Mouse (Mus musculus) MEL (cell line): ENCODE measurements at regions not wholly inside any gene's neighbourhood (a gene's known extent, or its start where the extent isn't known, plus 50 kb on each side); places are given as distances from the start of the nearest gene placed in this dataset.
A peak's percentile ranks its signal among the peaks of the same experiment; 100 is the strongest.

Experiments used
- DNase-seq: peaks from one replicate; pipeline ENCODE4 v3.0.0; 2011; ENCODE audit warnings: low read depth, low spot score
- H3K27ac ChIP-seq: 2 replicates; pipeline ENCODE4 v1.5.1; 2012; ENCODE audit warnings: low read depth, mild to moderate bottlenecking, control low read depth, low read length, moderate library complexity; ENCODE audit not compliant: control insufficient read depth
- H3K27me3 ChIP-seq, 2 experiments: fragments of 150-350 bp in 1 of 2; sonication (generic) in 1 of 2; 2 replicates each; pipeline ENCODE4 v1.6.1; 2012; ENCODE audit warnings: low read length in 2 of 2, mild to moderate bottlenecking in 2 of 2, improper control_type of control experiment in 1 of 2, moderate library complexity in 1 of 2; ENCODE audit not compliant: insufficient read depth in 2 of 2, control insufficient read depth in 1 of 2
- H3K36me3 ChIP-seq, 2 experiments: 2 replicates each; pipeline ENCODE4 v1.6.1; 2012 to 2014; ENCODE audit warnings: low read length in 2 of 2, improper control_type of control experiment in 1 of 2, inconsistent platforms in 1 of 2, mild to moderate bottlenecking in 1 of 2; ENCODE audit not compliant: insufficient read depth in 2 of 2, control insufficient read depth in 1 of 2
- H3K4me1 ChIP-seq, 2 experiments: fragments of 150-350 bp in 1 of 2; sonication (generic) in 1 of 2; 2 replicates each; pipeline ENCODE4 v1.6.1; 2012; ENCODE audit warnings: low read length in 2 of 2, improper control_type of control experiment in 1 of 2, mild to moderate bottlenecking in 1 of 2; ENCODE audit not compliant: insufficient read depth in 2 of 2, control insufficient read depth in 1 of 2
- H3K4me3 ChIP-seq, 2 experiments: fragments of 150-350 bp in 1 of 2; sonication (generic) in 1 of 2; 2 replicates each; pipeline ENCODE4 v1.5.1; 2012; ENCODE audit warnings: low read depth in 2 of 2, low read length in 2 of 2, mild to moderate bottlenecking in 2 of 2, moderate library complexity in 2 of 2, control low read depth in 1 of 2, improper control_type of control experiment in 1 of 2; ENCODE audit not compliant: control insufficient read depth in 1 of 2, insufficient read depth in 1 of 2
- H3K79me2 ChIP-seq: 2 replicates; pipeline ENCODE4 v1.6.1; 2012; ENCODE audit warnings: mild to moderate bottlenecking, low read length, moderate library complexity; ENCODE audit not compliant: control insufficient read depth, poor library complexity, insufficient read depth
- H3K9ac ChIP-seq: 2 replicates; pipeline ENCODE4 v1.6.1; 2012; ENCODE audit warnings: low read depth, mild to moderate bottlenecking, control low read depth, low read length, moderate library complexity; ENCODE audit not compliant: control insufficient read depth, poor library complexity, severe bottlenecking
- H3K9me3 ChIP-seq: fragments of 150-350 bp; sonication (generic); replicated peaks from 2 replicates; pipeline ENCODE4 v1.6.1; 2012; ENCODE audit warnings: mild to moderate bottlenecking, low read length, improper control_type of control experiment, moderate library complexity; ENCODE audit not compliant: insufficient read depth
- BHLHE40 ChIP-seq: IDR thresholded peaks from 2 replicates; pipeline ENCODE4 v1.6.1; 2012; ENCODE audit warnings: low read depth, mild to moderate bottlenecking, inconsistent platforms, low read length, improper control_type of control experiment, borderline replicate concordance
- CHD2 ChIP-seq: IDR thresholded peaks from 2 replicates; pipeline ENCODE4 v1.6.1; 2011; ENCODE audit warnings: low read length, improper control_type of control experiment
- CTCF ChIP-seq, 3 experiments: IDR thresholded peaks in 2 of 3; conservative IDR thresholded peaks in 1 of 3; 2 replicates each; pipeline ENCODE4 v1.5.1; 2011 to 2012; ENCODE audit warnings: low read length in 3 of 3, low read depth in 2 of 3, mild to moderate bottlenecking in 2 of 3, improper control_type of control experiment in 1 of 3, inconsistent platforms in 1 of 3, mixed read lengths in 1 of 3, moderate library complexity in 1 of 3; ENCODE audit not compliant: control insufficient read depth in 1 of 3, insufficient read depth in 1 of 3, poor library complexity in 1 of 3, severe bottlenecking in 1 of 3
- ELF1 ChIP-seq: IDR thresholded peaks from 2 replicates; pipeline ENCODE4 v1.6.1; 2014; ENCODE audit warnings: low read depth, mild to moderate bottlenecking, inconsistent platforms, low read length, improper control_type of control experiment, moderate library complexity
- EP300 ChIP-seq, 2 experiments: IDR thresholded peaks; 2 replicates each; pipeline ENCODE4 v1.6.1; 2011; ENCODE audit warnings: improper control_type of control experiment in 2 of 2, low read length in 2 of 2, low read depth in 1 of 2, mild to moderate bottlenecking in 1 of 2
- ETS1 ChIP-seq: IDR thresholded peaks from 2 replicates; pipeline ENCODE4 v1.6.1; 2012; ENCODE audit warnings: low read depth, mild to moderate bottlenecking, inconsistent platforms, low read length, improper control_type of control experiment, moderate library complexity
- GATA1 ChIP-seq: IDR thresholded peaks from 2 replicates; pipeline ENCODE4 v1.6.1; 2011; ENCODE audit warnings: low read depth, low read length, improper control_type of control experiment
- HCFC1 ChIP-seq: IDR thresholded peaks from 2 replicates; pipeline ENCODE4 v1.6.1; 2012; ENCODE audit warnings: low read depth, mild to moderate bottlenecking, inconsistent platforms, low read length, improper control_type of control experiment, moderate library complexity
- MAFK ChIP-seq: IDR thresholded peaks from 2 replicates; pipeline ENCODE4 v1.6.1; 2011; ENCODE audit warnings: low read depth, mild to moderate bottlenecking, low read length, improper control_type of control experiment, borderline replicate concordance
- MAX ChIP-seq: IDR thresholded peaks from 2 replicates; pipeline ENCODE4 v1.6.1; 2011; ENCODE audit warnings: low read length, improper control_type of control experiment
- MEF2A ChIP-seq: IDR thresholded peaks from 2 replicates; pipeline ENCODE4 v1.6.1; 2014; ENCODE audit warnings: low read depth, mild to moderate bottlenecking, inconsistent platforms, low read length, improper control_type of control experiment; ENCODE audit not compliant: poor library complexity, insufficient replicate concordance, severe bottlenecking; ENCODE audit errors: extremely low read depth
- MXI1 ChIP-seq: IDR thresholded peaks from 2 replicates; pipeline ENCODE4 v1.6.1; 2011; ENCODE audit warnings: mild to moderate bottlenecking, low read depth, low read length, improper control_type of control experiment
- MYB ChIP-seq: IDR thresholded peaks from 2 replicates; pipeline ENCODE4 v1.6.1; 2011; ENCODE audit warnings: mild to moderate bottlenecking, low read depth, low read length, improper control_type of control experiment
- MYC ChIP-seq: IDR thresholded peaks from 2 replicates; pipeline ENCODE4 v1.6.1; 2011; ENCODE audit warnings: low read depth, mild to moderate bottlenecking, low read length, improper control_type of control experiment, moderate library complexity
- NELFE ChIP-seq: IDR thresholded peaks from 2 replicates; pipeline ENCODE4 v1.6.1; 2011; ENCODE audit warnings: low read depth, low read length, improper control_type of control experiment
- NRF1 ChIP-seq: IDR thresholded peaks from 2 replicates; pipeline ENCODE4 v1.6.1; 2014; ENCODE audit warnings: low read depth, mild to moderate bottlenecking, inconsistent platforms, low read length, improper control_type of control experiment, moderate library complexity; ENCODE audit not compliant: poor library complexity, insufficient read depth, severe bottlenecking
- POLR2AphosphoS2 ChIP-seq: IDR thresholded peaks from 2 replicates; pipeline ENCODE4 v1.6.1; 2011; ENCODE audit warnings: low read length, improper control_type of control experiment
- POLR2AphosphoS5 ChIP-seq: IDR thresholded peaks from 2 replicates; pipeline ENCODE4 v1.6.1; 2012; ENCODE audit warnings: low read depth, borderline replicate concordance, mild to moderate bottlenecking, inconsistent platforms, low read length, moderate library complexity, mixed read lengths
- RAD21 ChIP-seq: IDR thresholded peaks from 2 replicates; pipeline ENCODE4 v1.6.1; 2011; ENCODE audit warnings: mild to moderate bottlenecking, low read depth, low read length, improper control_type of control experiment
- RCOR1 ChIP-seq: IDR thresholded peaks from 2 replicates; pipeline ENCODE4 v1.6.1; 2012; ENCODE audit warnings: low read depth, mild to moderate bottlenecking, inconsistent platforms, low read length, improper control_type of control experiment
- SIN3A ChIP-seq: IDR thresholded peaks from 2 replicates; pipeline ENCODE4 v1.6.1; 2012; ENCODE audit warnings: low read length, improper control_type of control experiment, inconsistent platforms
- SMC3 ChIP-seq: IDR thresholded peaks from 2 replicates; pipeline ENCODE4 v1.6.1; 2011; ENCODE audit warnings: low read depth, low read length, improper control_type of control experiment
- TAL1 ChIP-seq: IDR thresholded peaks from 2 replicates; pipeline ENCODE4 v1.6.1; 2012; ENCODE audit warnings: mild to moderate bottlenecking, inconsistent platforms, low read length, moderate library complexity, mixed read lengths
- TCF12 ChIP-seq: IDR thresholded peaks from 2 replicates; pipeline ENCODE4 v1.6.1; 2014; ENCODE audit warnings: low read depth, mild to moderate bottlenecking, inconsistent platforms, low read length, improper control_type of control experiment, moderate library complexity
- UBTF ChIP-seq: IDR thresholded peaks from 2 replicates; pipeline ENCODE4 v1.6.1; 2012; ENCODE audit warnings: low read depth, mild to moderate bottlenecking, inconsistent platforms, low read length, improper control_type of control experiment, moderate library complexity, borderline replicate concordance; ENCODE audit not compliant: insufficient read depth
- ZC3H11A ChIP-seq: IDR thresholded peaks from 2 replicates; pipeline ENCODE4 v1.6.1; 2012; ENCODE audit warnings: low read depth, mild to moderate bottlenecking, inconsistent platforms, low read length, improper control_type of control experiment
- ZKSCAN1 ChIP-seq: IDR thresholded peaks from 2 replicates; pipeline ENCODE4 v1.6.1; 2012; ENCODE audit warnings: low read depth, mild to moderate bottlenecking, inconsistent platforms, low read length, improper control_type of control experiment, moderate library complexity
- ZMIZ1 ChIP-seq: IDR thresholded peaks from 2 replicates; pipeline ENCODE4 v1.6.1; 2012; ENCODE audit warnings: low read depth, mild to moderate bottlenecking, inconsistent platforms, low read length, improper control_type of control experiment, moderate library complexity
- ZNF384 ChIP-seq: IDR thresholded peaks from 2 replicates; pipeline ENCODE4 v1.6.1; 2012; ENCODE audit warnings: low read depth, mild to moderate bottlenecking, inconsistent platforms, low read length, improper control_type of control experiment

GRCm38 (mm10) chr9:117967080-117967479, 73.2 kb upstream of the Azi2 start:
- peaks cover 0 to 2% of the 10 kb centered on the region in 2 experiments; a peak in 1 of 4 replicates for H3K4me1 ChIP-seq
- H3K4me3 ChIP-seq, result no peak overlapping the region
- H3K27me3 ChIP-seq, result no peaks in the 10 kb centered on the region
- no peaks in the 10 kb centered on the region for H3K9me3 ChIP-seq
- no peaks in the 10 kb centered on the region for H3K79me2 ChIP-seq
- H3K36me3 ChIP-seq, result no peaks in the 10 kb centered on the region; a peak in 1 of 4 replicates
- TF ChIP-seq TCF12 (no peak), ZC3H11A (no peak), ZNF384 (no peak), CTCF (IDR thresholded peaks at IDR 0.05 in 2 of 3, conservative IDR thresholded peaks at IDR 0.05 in 1 of 3; ENCODE audit: control insufficient read depth in 1 of 3, insufficient read depth in 1 of 3, low read depth in 2 of 3, low read length in 3 of 3, poor library complexity in 1 of 3, severe bottlenecking in 1 of 3) (no peak), ZMIZ1 (no peak), MEF2A (no peak), POLR2AphosphoS2 (no peak), HCFC1 (no peak), BHLHE40 (no peak), MXI1 (no peak), MYB (no peak), MAFK (no peak), GATA1 (no peak), SMC3 (no peak), TAL1 (no peak), EP300 (IDR thresholded peaks at IDR 0.05; ENCODE audit: low read depth in 1 of 2, low read length in 2 of 2) (no peak), ETS1 (no peak), ELF1 (no peak), CHD2 (no peak), MYC (no peak)
- no peak for DNase-seq
- no peak overlapping the region for H3K9ac ChIP-seq
- no peak overlapping the region for H3K27ac ChIP-seq

- no peaks in the 10 kb centered on the region for H3K27me3 ChIP-seq
- no peaks in the 10 kb centered on the region; a peak in 1 of 4 replicates for H3K36me3 ChIP-seq
- no peaks in the 10 kb centered on the region for H3K9me3 ChIP-seq
- DNase-seq, result peak; percentile 39
- H3K4me1 ChIP-seq, result peaks cover 0 to 2% of the 10 kb centered on the region in 2 experiments; a peak in 1 of 4 replicates
- H3K79me2 ChIP-seq, result no peaks in the 10 kb centered on the region
- H3K9ac ChIP-seq, result no peak overlapping the region
- no peak overlapping the region for H3K4me3 ChIP-seq
- no peak overlapping the region for H3K27ac ChIP-seq
- TF ChIP-seq RAD21 (peak; percentile 60), MXI1 (no peak), POLR2AphosphoS5 (no peak), ZC3H11A (peak; percentile 32; the same call in 1 of the 2 replicates), ZNF384 (no peak), UBTF (no peak), BHLHE40 (no peak), HCFC1 (no peak), POLR2AphosphoS2 (no peak), MYC (no peak), ELF1 (no peak), NELFE (no peak), MAFK (no peak), EP300 (IDR thresholded peaks at IDR 0.05; ENCODE audit: low read depth in 1 of 2, low read length in 2 of 2) (no peak), ZMIZ1 (no peak), SIN3A (no peak), ZKSCAN1 (no peak), RCOR1 (no peak), MAX (no peak), NRF1 (no peak)
These were observed 73.8 kb upstream of the Azi2 start for GRCm38 (mm10) chr9:117966326-117966989.
